Mouse (Mus musculus) brain, adult 2 months (tissue): ENCODE data around the gene Kansl1.

Source experiments
- DNase-seq: peaks from one replicate; pipeline ENCODE4 v3.0.0; 2011; ENCODE audit warnings: low read depth, low spot score

Gene Kansl1

GRCm38 (mm10) chr11:104309377-104310225, 159.1 kb downstream of the Kansl1 start:
- DNase-seq, result no peak

GRCm38 (mm10) chr11:104307136-104307535, 161.5 kb downstream of the Kansl1 start:
- DNase-seq, result peak; percentile 38

- no peak for DNase-seq
These were observed 162.2 kb downstream of the Kansl1 start for GRCm38 (mm10) chr11:104306483-104306882.

GRCm38 (mm10) chr11:104305711-104306110, 162.9 kb downstream of the Kansl1 start:
- DNase-seq, result no peak

- no peak for DNase-seq
These were observed 165.3 kb downstream of the Kansl1 start for GRCm38 (mm10) chr11:104303088-104303960.

- DNase-seq, result peak; percentile 78
These were observed 166.0 kb downstream of the Kansl1 start for GRCm38 (mm10) chr11:104302628-104303027.

GRCm38 (mm10) chr11:104297671-104298070, 171.0 kb downstream of the Kansl1 start:
- DNase-seq, result peak; percentile 50

- DNase-seq, result no peak
These were observed 173.0 kb downstream of the Kansl1 start for GRCm38 (mm10) chr11:104295656-104296055.

GRCm38 (mm10) chr11:104295145-104295544, 173.5 kb downstream of the Kansl1 start:
- DNase-seq, result no peak

GRCm38 (mm10) chr11:104293241-104293640, 175.4 kb downstream of the Kansl1 start:
- no peak for DNase-seq

- no peak for DNase-seq
These were observed 176.0 kb downstream of the Kansl1 start for GRCm38 (mm10) chr11:104292443-104293220.

- peak; percentile 88 for DNase-seq
These were observed 179.2 kb downstream of the Kansl1 start for GRCm38 (mm10) chr11:104289199-104290031.

- DNase-seq, result peak; percentile 99
These were observed 179.8 kb downstream of the Kansl1 start for GRCm38 (mm10) chr11:104288835-104289198.

- DNase-seq, result no peak
These were observed 181.5 kb downstream of the Kansl1 start for GRCm38 (mm10) chr11:104287113-104287512.
